Mouse (Mus musculus) mesoderm, embryonic 11.5 days (tissue): ENCODE results near the gene Diaph2.
"Not testable (repeated sequence)": the region's sequence is repeated elsewhere in the genome, so short reads cannot be mapped to it uniquely, and the experiment has no call there.

Source experiments
- DNase-seq: peaks from one replicate; pipeline ENCODE4 v3.0.0-alpha.2; 2012; ENCODE audit warnings: low read depth, low spot score

Gene Diaph2

GRCm38 (mm10) chrX:130281484-130281883 is 531.9 kb downstream of the Diaph2 start:
- no peak for DNase-seq

- no peak for DNase-seq
Observed at GRCm38 (mm10) chrX:130287032-130287431, 537.5 kb downstream of the Diaph2 start.

GRCm38 (mm10) chrX:130289775-130290174 is 540.2 kb downstream of the Diaph2 start:
- no peak for DNase-seq

- no peak for DNase-seq
Observed at GRCm38 (mm10) chrX:130350808-130351435, 601.4 kb downstream of the Diaph2 start.

- DNase-seq = no peak
Observed at GRCm38 (mm10) chrX:130351480-130351879, 601.9 kb downstream of the Diaph2 start.

GRCm38 (mm10) chrX:130393508-130394145 is 644.1 kb downstream of the Diaph2 start:
- no peak for DNase-seq

- no peak for DNase-seq
Observed at GRCm38 (mm10) chrX:130403214-130403613, 653.7 kb downstream of the Diaph2 start.

GRCm38 (mm10) chrX:130407471-130407870 is 657.9 kb downstream of the Diaph2 start:
- DNase-seq = not testable (repeated sequence)

GRCm38 (mm10) chrX:130408985-130409384 is 659.4 kb downstream of the Diaph2 start:
- no peak for DNase-seq

- no peak for DNase-seq
Observed at GRCm38 (mm10) chrX:130423134-130423533, 673.6 kb downstream of the Diaph2 start.

GRCm38 (mm10) chrX:130451822-130452487 is 702.4 kb downstream of the Diaph2 start:
- DNase-seq = no peak

- DNase-seq = no peak
Observed at GRCm38 (mm10) chrX:130452488-130452823, 702.9 kb downstream of the Diaph2 start.

GRCm38 (mm10) chrX:130473133-130473532 is 723.6 kb downstream of the Diaph2 start:
- DNase-seq = no peak

GRCm38 (mm10) chrX:130480877-130481276 is 731.3 kb downstream of the Diaph2 start:
- DNase-seq = no peak

GRCm38 (mm10) chrX:130502680-130503464 is 753.3 kb downstream of the Diaph2 start:
- DNase-seq = peak; percentile 6

GRCm38 (mm10) chrX:130503465-130503860 is 753.9 kb downstream of the Diaph2 start:
- no peak for DNase-seq

GRCm38 (mm10) chrX:130505626-130506025 is 756.1 kb downstream of the Diaph2 start:
- DNase-seq = peak; percentile 3
